Mouse (Mus musculus): ENCODE measurements around the gene Cntnap1. TPM values are rescaled to one million over a fixed set of nuclear protein-coding genes. Genes with fewer than 3 reads are reported as not detected.
A peak's percentile ranks its signal among the peaks of the same experiment; 100 is the strongest.

Cntnap1 gene
- total RNA-seq, 2 experiments from 2014 or later, result 3.9 to 4.1 TPM

DNA sequence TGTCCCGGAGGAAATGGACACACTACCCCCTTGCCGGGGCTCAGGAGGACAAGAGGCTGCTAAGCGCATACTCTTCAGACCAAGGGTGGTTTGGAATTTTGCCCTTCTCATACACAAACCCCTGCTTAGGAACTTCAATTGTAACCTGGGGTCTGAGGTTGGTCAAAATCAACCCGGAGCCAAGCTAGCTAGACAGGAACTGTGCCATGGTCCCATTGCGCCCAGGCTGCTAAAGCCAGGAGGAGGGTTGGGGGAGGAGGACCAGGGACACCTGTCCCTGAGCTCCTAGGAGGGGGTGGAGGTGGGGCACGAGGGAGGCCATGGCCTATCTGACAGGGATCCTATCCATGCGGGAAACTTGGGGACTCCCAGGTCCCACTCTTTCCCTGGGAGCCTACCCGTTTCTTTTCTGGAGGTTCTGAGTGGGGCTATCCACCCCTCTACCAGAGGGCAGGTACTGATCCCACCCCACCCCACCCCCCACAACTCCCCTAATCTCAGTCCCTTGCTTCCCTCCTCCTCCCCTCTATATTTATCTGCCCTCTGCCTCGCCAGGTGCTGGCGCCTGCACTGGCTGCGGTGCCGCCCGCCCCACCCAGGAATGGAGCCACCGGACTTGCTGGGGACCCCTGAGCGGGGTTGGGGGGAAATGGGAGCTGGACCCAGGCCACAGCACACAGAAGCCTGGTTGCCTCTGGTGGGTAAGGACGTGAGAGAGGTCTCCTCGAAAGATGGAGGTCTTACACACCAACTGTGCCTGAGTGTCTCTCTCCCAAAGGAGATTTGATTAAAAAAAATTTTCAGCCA, 819 bp upstream of the Cntnap1 start:
- DNase-seq (ENCODE audit: low spot score in 2 of 2), result no peak

GRCm38 (mm10) chr11:101170811-101171610, 688 bp downstream of the Cntnap1 start, which contains the start of gene Plekhh3:
TSS of gene Plekhh3 (minus strand) at chr11:101171351.
- DNase-seq (ENCODE audit: low spot score in 2 of 2), result peak; percentile 73 to 88

DNA sequence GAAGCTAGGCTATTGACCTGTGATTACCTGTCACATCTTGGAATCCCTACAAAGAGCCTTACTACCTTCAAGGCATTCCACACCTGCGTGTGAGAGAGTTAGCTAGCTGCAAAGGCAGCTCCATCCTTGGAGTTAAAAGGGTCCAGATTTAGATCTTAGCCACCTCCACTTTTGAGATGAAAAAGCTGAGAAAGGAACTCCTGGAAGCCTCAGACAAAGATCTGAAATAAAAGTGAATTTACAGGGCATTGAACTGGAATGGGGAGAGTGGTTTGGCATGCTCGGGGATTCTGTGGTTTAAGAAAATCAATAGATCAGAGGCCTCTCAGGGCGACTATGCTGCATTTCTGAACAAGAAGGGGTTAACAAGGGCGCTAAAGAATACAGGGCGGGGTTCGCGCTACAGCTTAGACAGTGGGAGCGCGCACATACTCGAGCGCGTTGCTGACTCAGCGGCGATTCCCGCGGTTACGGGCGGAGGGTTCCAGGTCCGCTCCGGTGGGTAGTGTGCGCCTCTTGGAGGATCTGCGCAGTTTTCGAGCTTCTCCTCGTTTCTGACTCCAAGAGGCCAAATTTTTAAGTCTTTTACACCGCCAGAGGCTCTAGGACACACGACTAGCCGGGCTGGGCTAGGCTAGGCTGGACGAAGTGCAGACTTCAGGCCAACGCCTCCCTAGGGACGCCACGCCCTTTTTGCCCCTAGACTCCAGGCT, 1.6 kb downstream of the Cntnap1 start:
- DNase-seq (ENCODE audit: low spot score in 2 of 2), result no peak

- DNase-seq (ENCODE audit: low spot score in 2 of 2), result no peak
These were observed 2.1 kb downstream of the Cntnap1 start for GRCm38 (mm10) chr11:101172434-101172815.

- no peak for DNase-seq (ENCODE audit: low spot score in 2 of 2)
These were observed 2.8 kb downstream of the Cntnap1 start for GRCm38 (mm10) chr11:101173112-101173511.

DNA sequence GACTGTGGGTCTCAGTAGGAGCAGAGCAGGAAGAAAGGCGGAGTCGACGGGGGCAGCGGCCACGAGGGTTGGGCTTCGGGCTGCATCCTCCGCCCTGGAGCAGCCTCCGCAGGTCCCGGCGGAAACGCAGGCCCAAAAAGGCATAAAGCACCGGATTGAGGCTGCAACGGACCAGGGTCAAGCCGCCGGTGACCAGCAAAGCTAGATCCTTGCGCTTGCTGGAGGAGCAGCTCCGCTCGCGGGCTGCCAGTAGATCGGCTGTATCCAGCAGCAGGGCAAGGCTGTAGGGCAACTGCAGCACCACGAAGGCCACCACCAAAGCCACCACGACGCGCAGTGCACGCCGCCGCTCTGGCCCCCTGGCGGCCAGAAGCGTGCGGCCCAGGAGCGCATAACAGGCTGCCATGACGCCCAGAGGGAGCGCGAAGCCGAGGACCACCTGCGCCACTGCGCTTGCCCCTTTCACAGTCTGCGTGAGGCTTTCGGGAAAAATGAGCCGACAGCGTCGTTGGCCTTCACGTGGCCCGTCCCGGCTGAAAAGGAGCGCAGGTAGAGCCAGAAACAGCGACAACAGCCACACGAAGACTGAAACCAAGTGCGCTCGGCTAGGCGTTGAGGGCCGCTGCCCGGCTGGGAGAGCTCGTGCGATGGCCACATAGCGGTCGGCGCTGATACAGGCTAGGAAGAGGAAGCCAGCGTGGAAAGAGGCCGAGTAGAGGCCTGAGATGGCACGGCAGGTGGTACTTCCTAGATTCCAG, 3.5 kb downstream of the Cntnap1 start:
- DNase-seq (ENCODE audit: low spot score in 2 of 2), result peak in 1 of 2 experiments; percentile 61

GRCm38 (mm10) chr11:101174389-101174745, 4.0 kb downstream of the Cntnap1 start:
- DNase-seq (ENCODE audit: low spot score in 2 of 2), result no peak

- DNase-seq (ENCODE audit: low spot score in 2 of 2), result no peak
These were observed 4.7 kb downstream of the Cntnap1 start, which contains the start of gene Ccr10 for GRCm38 (mm10) chr11:101174851-101175628. TSS of gene Ccr10 (minus strand) at chr11:101175443.

GRCm38 (mm10) chr11:101175636-101176116, 5.4 kb downstream of the Cntnap1 start:
- no peak for DNase-seq (ENCODE audit: low spot score in 2 of 2)

DNA sequence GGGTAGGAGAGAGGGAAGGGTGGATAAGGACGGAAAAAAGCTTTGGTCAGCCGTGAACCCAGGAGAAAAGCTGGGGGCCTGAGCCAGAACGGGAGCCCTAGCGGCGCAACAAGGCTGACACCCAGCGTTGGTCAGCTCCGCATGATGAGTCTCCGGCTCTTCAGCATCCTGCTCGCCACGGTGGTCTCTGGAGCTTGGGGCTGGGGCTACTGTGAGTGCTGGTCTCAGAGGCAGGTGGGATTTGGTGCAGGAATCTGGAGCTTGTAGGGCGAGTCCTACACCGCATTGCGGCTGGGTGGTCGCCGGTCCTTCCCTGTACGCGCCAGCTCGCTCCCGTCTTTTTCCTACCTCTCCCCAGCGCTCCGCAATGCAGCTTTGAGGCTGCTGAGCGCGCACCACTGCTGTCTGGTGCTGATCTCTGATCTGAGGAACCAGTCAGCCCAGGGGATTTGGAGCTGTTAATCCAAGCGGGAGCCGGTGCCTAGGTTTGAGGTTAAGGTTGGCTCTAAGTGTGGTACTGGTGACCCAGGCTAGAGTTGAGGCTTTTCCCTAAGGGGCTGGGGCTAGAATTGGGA, 5.9 kb downstream of the Cntnap1 start:
- no peak for DNase-seq (ENCODE audit: low spot score in 2 of 2)

DNA sequence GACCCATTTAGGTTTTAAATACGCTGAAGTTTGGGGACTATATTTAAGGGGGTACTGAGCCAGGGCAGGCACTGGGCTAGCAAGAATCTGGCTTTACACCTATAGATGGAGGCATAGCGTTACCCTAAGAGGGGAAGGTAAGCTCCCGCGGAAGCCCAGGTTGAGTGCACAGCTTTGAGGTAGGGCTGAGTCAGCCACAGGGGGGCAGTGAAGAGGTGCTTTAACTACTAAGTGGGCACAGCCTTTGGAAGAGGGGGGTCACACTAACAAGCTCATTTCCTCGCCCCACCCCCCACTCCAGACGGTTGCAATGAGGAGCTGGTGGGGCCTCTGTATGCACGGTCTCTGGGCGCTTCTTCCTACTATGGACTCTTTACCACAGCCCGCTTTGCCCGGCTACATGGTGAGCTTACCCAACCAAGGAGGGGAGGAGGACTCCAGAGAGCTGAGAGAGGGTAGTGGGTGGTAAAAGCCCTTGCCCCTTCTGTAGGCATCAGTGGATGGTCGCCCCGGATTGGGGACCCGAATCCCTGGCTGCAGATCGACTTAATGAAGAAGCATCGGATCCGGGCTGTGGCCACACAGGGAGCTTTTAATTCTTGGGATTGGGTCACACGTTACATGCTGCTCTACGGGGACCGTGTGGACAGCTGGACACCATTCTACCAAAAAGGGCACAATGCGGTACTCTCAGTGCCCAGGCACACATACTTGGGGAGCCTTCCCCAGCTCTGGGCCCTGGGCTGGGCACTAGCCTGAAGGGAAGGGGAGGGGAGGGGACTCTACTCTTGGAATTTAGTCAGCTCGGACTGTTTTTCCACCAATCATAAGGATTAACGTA, 6.8 kb downstream of the Cntnap1 start:
- DNase-seq (ENCODE audit: low spot score in 2 of 2), result no peak

- DNase-seq (ENCODE audit: low spot score in 2 of 2), result no peak
These were observed 8.0 kb downstream of the Cntnap1 start for GRCm38 (mm10) chr11:101178061-101179058.

DNA sequence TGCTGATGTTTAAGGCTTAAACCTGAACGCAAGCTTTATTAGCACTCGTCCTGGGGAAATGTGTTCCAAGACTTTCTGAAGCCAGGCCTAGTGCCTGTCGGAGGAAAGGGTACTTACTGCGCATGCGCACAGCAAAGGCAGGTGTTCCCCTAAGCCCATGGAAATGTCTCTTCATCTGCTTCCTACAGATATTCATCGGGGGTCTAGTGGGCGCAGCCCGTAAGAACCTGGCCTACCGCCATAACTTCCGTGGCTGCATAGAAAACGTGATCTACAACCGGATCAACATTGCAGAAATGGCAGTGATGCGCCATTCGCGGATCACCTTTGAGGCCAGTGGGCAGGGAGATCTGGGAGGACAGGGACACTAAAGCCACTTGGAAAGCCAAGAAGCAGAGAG, 9.0 kb downstream of the Cntnap1 start:
- no peak for DNase-seq (ENCODE audit: low spot score in 2 of 2)

DNA sequence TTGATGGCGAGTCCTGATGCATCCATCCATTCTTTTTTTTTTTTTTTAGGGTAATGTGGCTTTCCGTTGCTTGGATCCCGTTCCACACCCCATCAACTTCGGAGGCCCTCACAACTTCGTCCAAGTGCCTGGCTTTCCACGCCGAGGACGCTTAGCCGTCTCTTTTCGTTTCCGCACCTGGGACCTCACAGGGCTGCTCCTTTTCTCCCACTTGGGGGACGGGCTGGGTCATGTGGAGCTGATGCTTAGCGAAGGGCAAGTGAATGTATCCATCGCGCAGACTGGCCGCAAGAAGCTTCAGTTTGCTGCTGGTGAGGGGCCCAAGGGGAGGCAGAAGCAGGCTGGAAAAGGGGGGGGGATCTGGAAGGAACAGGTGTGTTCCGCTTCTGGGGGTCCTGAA, 9.9 kb downstream of the Cntnap1 start:
- DNase-seq (ENCODE audit: low spot score in 2 of 2), result no peak

DNA sequence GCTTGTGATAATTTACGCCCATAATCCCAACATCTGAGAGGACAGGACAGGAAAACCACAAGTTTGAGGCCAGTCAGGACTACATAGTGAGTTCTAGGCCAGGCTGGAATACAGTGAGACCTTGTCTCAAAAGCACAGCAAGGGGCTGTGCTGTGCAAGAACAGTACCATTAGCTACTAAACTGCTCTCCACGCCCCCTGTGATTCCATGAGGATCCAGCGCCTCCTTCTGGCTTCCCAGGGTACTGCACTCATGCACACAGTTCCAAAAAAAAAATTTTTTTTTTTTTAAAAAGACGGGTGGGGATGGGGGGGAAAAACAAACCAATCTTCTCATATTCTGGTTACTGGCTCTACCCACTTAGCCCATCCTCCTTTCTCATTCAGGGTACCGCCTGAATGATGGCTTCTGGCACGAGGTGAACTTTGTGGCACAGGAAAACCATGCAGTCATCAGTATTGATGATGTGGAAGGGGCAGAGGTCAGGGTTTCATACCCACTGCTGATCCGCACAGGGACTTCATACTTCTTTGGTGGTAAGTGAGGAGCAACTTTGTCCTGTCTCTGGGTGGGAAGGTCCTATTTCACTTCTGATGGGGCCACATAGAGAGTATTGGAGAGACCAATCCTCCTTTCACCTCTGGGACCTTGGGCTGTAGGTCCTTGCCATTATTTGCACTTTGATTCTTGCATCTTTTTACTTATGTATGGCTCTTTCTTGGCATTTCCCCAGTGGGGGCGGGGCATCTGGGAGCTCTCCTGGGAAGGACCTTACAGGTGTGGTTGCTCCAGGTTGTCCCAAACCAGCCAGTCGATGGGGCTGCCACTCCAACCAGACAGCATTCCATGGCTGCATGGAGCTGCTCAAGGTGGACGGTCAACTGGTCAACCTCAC, 10.8 kb downstream of the Cntnap1 start:
- DNase-seq (ENCODE audit: low spot score in 2 of 2), result no peak

GRCm38 (mm10) chr11:101181961-101182360, 11.6 kb downstream of the Cntnap1 start:
- no peak for DNase-seq (ENCODE audit: low spot score in 2 of 2)
